Mouse (Mus musculus): ENCODE results near the gene Slc20a1. TPM values are rescaled to one million over a fixed set of nuclear protein-coding genes. Genes with fewer than 3 reads are reported as not detected.
A peak's percentile ranks its signal among the peaks of the same experiment; 100 is the strongest.

The Slc20a1 gene
- 61.6 and 63.1 TPM in 2 replicates for polyA plus RNA-seq (2016; fragmentation: Nextera tagmentation; extraction: Ambion mirVana)

- H3K9ac ChIP-seq = peak within 1 kb of the TSS; percentile 87
- WGBS = under 1% methylated on average over 91 of the region's 96 CpGs
- no peaks in the 10 kb centered on the region for H3K9me3 ChIP-seq
- ATAC-seq (ENCODE audit: low FRiP score) = peak; percentile 99
- H3K4me3 ChIP-seq (replicated peaks) = peak within 1 kb of the TSS; percentile 88
- H3K27ac ChIP-seq = peak within 1 kb of the TSS; percentile 89
- H3K27me3 ChIP-seq = no peaks in the 10 kb centered on the region
- peaks cover 28% of the 10 kb centered on the region for H3K4me1 ChIP-seq
- H3K36me3 ChIP-seq (replicated peaks) = peaks cover 32% of the 10 kb centered on the region
- peak within 1 kb of the TSS; percentile 89 for H3K4me2 ChIP-seq
These were observed at the start of gene Slc20a1 for GRCm38 (mm10) chr2:129198436-129199327. Gene Slc20a1, plus strand, starts transcription at chr2:129198764.

- WGBS = 35% methylated on average over 2 of the region's 2 CpGs
- no peak overlapping the region for H3K4me3 ChIP-seq (replicated peaks)
- H3K4me2 ChIP-seq = no peak overlapping the region
- no peaks in the 10 kb centered on the region for H3K36me3 ChIP-seq (replicated peaks)
- no peaks in the 10 kb centered on the region for H3K9me3 ChIP-seq
- no peak for ATAC-seq (ENCODE audit: low FRiP score)
- H3K9ac ChIP-seq = no peak overlapping the region
- no peaks in the 10 kb centered on the region for H3K4me1 ChIP-seq
- no peaks in the 10 kb centered on the region for H3K27me3 ChIP-seq
- no peak overlapping the region for H3K27ac ChIP-seq
These were observed 49.7 kb upstream of the Slc20a1 start for GRCm38 (mm10) chr2:129148836-129149235.

- no peak overlapping the region for H3K27ac ChIP-seq
- no peak overlapping the region for H3K4me3 ChIP-seq (replicated peaks)
- WGBS = 90% methylated on average over 5 of the region's 5 CpGs
- ATAC-seq (ENCODE audit: low FRiP score) = no peak
- no peak overlapping the region for H3K9ac ChIP-seq
- H3K4me2 ChIP-seq = no peak overlapping the region
- no peaks in the 10 kb centered on the region for H3K27me3 ChIP-seq
- H3K9me3 ChIP-seq = no peaks in the 10 kb centered on the region
- H3K4me1 ChIP-seq = no peaks in the 10 kb centered on the region
- no peaks in the 10 kb centered on the region for H3K36me3 ChIP-seq (replicated peaks)
These were observed 48.2 kb upstream of the Slc20a1 start for GRCm38 (mm10) chr2:129150386-129150785.

GRCm38 (mm10) chr2:129151111-129151510 is 47.5 kb upstream of the Slc20a1 start:
- ATAC-seq (ENCODE audit: low FRiP score) = no peak
- Histone ChIP-seq H3K27me3 (no peaks in the 10 kb centered on the region), H3K4me1 (no peaks in the 10 kb centered on the region), H3K4me3 (replicated peaks) (no peak overlapping the region), H3K4me2 (no peak overlapping the region), H3K9ac (no peak overlapping the region), H3K9me3 (no peaks in the 10 kb centered on the region), H3K27ac (no peak overlapping the region), H3K36me3 (replicated peaks) (no peaks in the 10 kb centered on the region)
- 90% methylated on average over 9 of the region's 9 CpGs for WGBS

- no peak for ATAC-seq (ENCODE audit: low FRiP score)
- Histone ChIP-seq H3K9ac (no peak overlapping the region), H3K27ac (no peak overlapping the region), H3K4me3 (replicated peaks) (no peak overlapping the region), H3K27me3 (no peaks in the 10 kb centered on the region), H3K9me3 (no peaks in the 10 kb centered on the region), H3K36me3 (replicated peaks) (no peaks in the 10 kb centered on the region), H3K4me1 (no peaks in the 10 kb centered on the region), H3K4me2 (no peak overlapping the region)
- WGBS = 84% methylated on average over 1 of the region's 1 CpGs
These were observed 45.8 kb upstream of the Slc20a1 start for GRCm38 (mm10) chr2:129152751-129153150.

GRCm38 (mm10) chr2:129164815-129165214 is 33.7 kb upstream of the Slc20a1 start:
- H3K9ac ChIP-seq = no peak overlapping the region
- H3K4me2 ChIP-seq = no peak overlapping the region
- 0 out of 2 replicates have a peak, but pooled peaks cover 7% of the 10 kb centered on the region for H3K4me1 ChIP-seq
- H3K27ac ChIP-seq = no peak overlapping the region
- WGBS = 86% methylated on average over 5 of the region's 5 CpGs
- H3K9me3 ChIP-seq = no peaks in the 10 kb centered on the region
- no peaks in the 10 kb centered on the region for H3K36me3 ChIP-seq (replicated peaks)
- no peak for ATAC-seq (ENCODE audit: low FRiP score)
- H3K4me3 ChIP-seq (replicated peaks) = no peak overlapping the region
- H3K27me3 ChIP-seq = no peaks in the 10 kb centered on the region

- ATAC-seq (ENCODE audit: low FRiP score) = no peak
- H3K4me3 ChIP-seq (replicated peaks) = no peak overlapping the region
- no peaks in the 10 kb centered on the region for H3K36me3 ChIP-seq (replicated peaks)
- WGBS = 68% methylated on average over 10 of the region's 10 CpGs
- H3K27ac ChIP-seq = no peak overlapping the region
- no peaks in the 10 kb centered on the region for H3K9me3 ChIP-seq
- no peak overlapping the region for H3K4me2 ChIP-seq
- 0 out of 2 replicates have a peak, but pooled peaks cover 7% of the 10 kb centered on the region for H3K4me1 ChIP-seq
- no peak overlapping the region for H3K9ac ChIP-seq
- H3K27me3 ChIP-seq = no peaks in the 10 kb centered on the region
These were observed 31.8 kb upstream of the Slc20a1 start for GRCm38 (mm10) chr2:129166466-129167463.

GRCm38 (mm10) chr2:129173386-129173785 is 25.2 kb upstream of the Slc20a1 start:
- Histone ChIP-seq H3K27me3 (no peaks in the 10 kb centered on the region), H3K4me3 (replicated peaks) (no peak overlapping the region), H3K4me2 (no peak overlapping the region), H3K9me3 (no peaks in the 10 kb centered on the region), H3K9ac (no peak overlapping the region), H3K4me1 (no peaks in the 10 kb centered on the region), H3K36me3 (replicated peaks) (no peaks in the 10 kb centered on the region), H3K27ac (no peak overlapping the region)
- 62% methylated on average over 10 of the region's 10 CpGs for WGBS
- ATAC-seq (ENCODE audit: low FRiP score) = no peak

- Histone ChIP-seq H3K9me3 (no peaks in the 10 kb centered on the region), H3K4me2 (no peak overlapping the region), H3K27me3 (no peaks in the 10 kb centered on the region), H3K36me3 (replicated peaks) (no peaks in the 10 kb centered on the region), H3K4me1 (no peaks in the 10 kb centered on the region), H3K9ac (no peak overlapping the region), H3K27ac (no peak overlapping the region), H3K4me3 (replicated peaks) (no peak overlapping the region)
- no peak for ATAC-seq (ENCODE audit: low FRiP score)
- WGBS = 46% methylated on average over 7 of the region's 7 CpGs
These were observed 24.1 kb upstream of the Slc20a1 start for GRCm38 (mm10) chr2:129174474-129174873.

GRCm38 (mm10) chr2:129175636-129176035 is 22.9 kb upstream of the Slc20a1 start:
- Histone ChIP-seq H3K27ac (no peak overlapping the region), H3K9ac (no peak overlapping the region), H3K36me3 (replicated peaks) (no peaks in the 10 kb centered on the region), H3K4me1 (no peaks in the 10 kb centered on the region), H3K4me2 (no peak overlapping the region), H3K4me3 (replicated peaks) (no peak overlapping the region), H3K9me3 (no peaks in the 10 kb centered on the region), H3K27me3 (no peaks in the 10 kb centered on the region)
- no peak for ATAC-seq (ENCODE audit: low FRiP score)
- WGBS = 83% methylated on average over 2 of the region's 2 CpGs

GRCm38 (mm10) chr2:129176676-129177420 is 21.7 kb upstream of the Slc20a1 start:
- H3K36me3 ChIP-seq (replicated peaks) = no peaks in the 10 kb centered on the region
- H3K9ac ChIP-seq = no peak overlapping the region
- no peaks in the 10 kb centered on the region for H3K4me1 ChIP-seq
- no peaks in the 10 kb centered on the region for H3K27me3 ChIP-seq
- no peak overlapping the region for H3K4me2 ChIP-seq
- ATAC-seq (ENCODE audit: low FRiP score) = no peak
- 75% methylated on average over 12 of the region's 12 CpGs for WGBS
- no peak overlapping the region for H3K4me3 ChIP-seq (replicated peaks)
- H3K27ac ChIP-seq = no peak overlapping the region
- no peaks in the 10 kb centered on the region for H3K9me3 ChIP-seq

- no peak overlapping the region for H3K27ac ChIP-seq
- no peaks in the 10 kb centered on the region for H3K4me1 ChIP-seq
- no peaks in the 10 kb centered on the region for H3K36me3 ChIP-seq (replicated peaks)
- no peaks in the 10 kb centered on the region for H3K9me3 ChIP-seq
- H3K4me2 ChIP-seq = no peak overlapping the region
- WGBS = 73% methylated on average over 3 of the region's 3 CpGs
- H3K4me3 ChIP-seq (replicated peaks) = no peak overlapping the region
- no peak for ATAC-seq (ENCODE audit: low FRiP score)
- H3K27me3 ChIP-seq = no peaks in the 10 kb centered on the region
- H3K9ac ChIP-seq = no peak overlapping the region
These were observed 20.9 kb upstream of the Slc20a1 start for GRCm38 (mm10) chr2:129177661-129178060.
